Mouse (Mus musculus) monocyte, adult 5-6 weeks (primary cell): Measurements from ENCODE around the gene Gabbr1. TPM values are rescaled to one million over a fixed set of nuclear protein-coding genes. Genes with fewer than 3 reads are reported as not detected.

ENCODE experiments used
- ATAC-seq: fragments of 153-309, 156-312 bp; replicated peaks from 2 replicates; pipeline ENCODE4 v1.8.0; 2017; ENCODE audit warnings: mild to moderate bottlenecking; ENCODE audit not compliant: low TSS enrichment, insufficient number of reproducible peaks, severe bottlenecking, poor library complexity, low FRiP score
- total RNA-seq: library from RNA; stranded (forward); fragments of 200-1000, 200-491, 200-594 nt; gene quantifications from 3 replicates; pipeline ENCODE4 v1.2.3, GENCODE M21; 2017

Gene Gabbr1
- total RNA-seq, 1 experiment from 2014 or later = 24.2 TPM

DNA sequence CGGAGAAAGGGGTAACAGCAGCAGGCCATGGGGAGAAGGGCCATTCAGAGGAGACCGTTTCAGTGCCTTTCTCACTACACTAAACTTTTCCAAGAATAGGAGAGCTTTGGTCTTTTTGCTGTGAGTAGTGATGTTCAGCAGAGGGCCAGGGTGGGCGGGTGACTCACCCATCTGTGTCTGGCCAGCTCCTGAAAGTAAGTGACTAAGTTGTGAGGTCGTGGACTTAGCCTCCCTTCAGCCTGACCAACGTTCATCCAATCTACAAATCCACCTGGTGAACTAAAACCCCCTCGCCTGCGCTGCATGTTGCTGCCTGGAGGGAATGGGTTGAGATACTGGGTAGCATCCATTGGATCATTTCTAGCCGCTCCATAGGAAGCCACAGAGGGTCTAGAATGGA is 24.4 kb downstream of the Gabbr1 start:
- ATAC-seq = no peak

DNA sequence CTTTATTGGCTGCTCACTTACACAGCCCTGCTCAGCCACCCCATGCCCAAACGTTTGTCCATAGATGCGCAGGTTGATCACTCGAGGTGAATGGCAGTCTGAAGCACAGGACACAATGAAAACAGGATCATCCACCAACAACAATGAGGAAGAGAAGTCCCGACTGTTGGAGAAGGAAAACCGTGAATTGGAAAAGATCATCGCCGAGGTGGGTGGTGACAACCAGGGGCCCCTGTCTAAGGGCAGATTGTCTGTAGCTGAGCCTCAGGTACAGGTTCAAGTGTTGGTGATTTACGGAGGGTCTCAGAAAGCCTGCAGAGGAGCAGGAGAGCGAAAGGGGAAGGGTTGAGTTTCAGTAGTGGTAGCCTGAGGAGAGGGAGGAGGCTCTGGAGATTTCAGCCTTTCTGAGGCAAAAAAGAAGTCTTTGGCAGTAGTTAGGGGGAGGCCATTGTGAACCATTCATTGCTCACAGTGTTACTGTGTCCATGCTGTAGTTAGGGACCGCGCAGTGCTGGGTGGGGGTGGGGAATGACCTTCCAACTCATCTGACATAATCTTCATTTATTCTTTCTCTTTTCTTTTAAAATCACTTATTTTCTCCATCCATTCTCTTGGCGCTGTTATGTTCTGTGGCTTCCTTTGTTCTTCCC is 26.4 kb downstream of the Gabbr1 start:
- no peak for ATAC-seq

DNA sequence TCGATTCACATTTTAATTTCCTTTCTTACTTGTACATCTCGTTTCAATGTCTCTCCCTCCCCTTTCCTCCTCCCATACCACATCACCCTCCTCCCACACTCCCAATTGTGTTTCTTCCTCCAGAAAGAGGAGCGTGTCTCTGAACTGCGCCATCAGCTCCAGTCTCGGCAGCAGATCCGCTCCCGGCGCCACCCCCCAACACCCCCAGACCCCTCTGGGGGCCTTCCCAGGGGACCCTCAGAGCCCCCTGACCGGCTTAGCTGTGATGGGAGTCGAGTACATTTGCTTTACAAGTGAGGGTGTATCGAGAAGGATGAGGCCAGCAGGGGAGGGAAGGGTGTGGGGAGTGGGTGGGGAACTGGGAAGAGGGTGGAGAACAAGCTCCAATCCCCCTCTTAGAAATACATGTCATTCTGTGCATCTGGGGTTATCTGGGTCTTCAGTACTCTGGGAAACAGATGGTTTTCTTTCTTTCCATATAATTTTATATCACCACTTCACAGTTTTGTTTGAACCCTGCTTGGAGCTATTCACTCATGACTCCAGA is 27.0 kb downstream of the Gabbr1 start:
- no peak for ATAC-seq

DNA sequence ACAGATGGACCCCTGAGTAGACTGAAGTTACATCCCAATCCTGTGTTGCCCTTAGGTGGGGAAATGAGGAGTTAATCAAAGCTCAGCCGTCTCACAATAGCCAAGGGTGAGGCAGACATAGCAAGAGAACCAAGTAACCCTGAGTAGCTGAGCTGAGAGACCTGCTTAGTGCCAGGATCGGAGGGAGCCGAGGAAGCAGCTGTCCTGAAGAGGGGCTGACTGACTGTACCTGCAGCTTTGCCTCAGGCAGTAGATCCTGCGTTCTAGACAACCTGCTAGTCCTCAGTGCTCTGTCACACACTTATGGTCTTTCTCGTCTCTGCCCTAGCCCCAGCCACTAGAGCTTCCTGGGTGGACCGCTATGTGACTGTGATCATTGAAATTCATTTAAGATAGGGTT is 29.4 kb downstream of the Gabbr1 start:
- ATAC-seq = no peak

DNA sequence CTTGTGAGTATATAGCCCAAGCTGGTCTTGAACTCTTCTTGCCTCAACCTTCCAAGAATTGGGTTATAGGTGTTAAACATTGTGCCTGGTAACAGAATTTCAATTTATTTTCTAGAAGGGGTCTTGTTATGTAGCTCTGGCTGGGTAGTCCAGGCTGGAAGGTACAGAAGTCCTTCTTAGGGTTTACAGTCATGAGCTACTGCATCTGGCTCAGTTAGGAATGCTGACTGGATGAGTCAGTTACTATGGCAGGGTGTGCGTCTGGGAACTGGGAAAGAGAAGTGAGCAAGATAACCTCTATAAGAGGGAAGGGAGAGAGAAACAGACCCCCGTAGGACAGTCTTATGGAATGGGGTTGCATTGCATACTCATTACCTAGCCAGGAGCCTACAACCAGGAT is 30.0 kb downstream of the Gabbr1 start:
- no peak for ATAC-seq

DNA sequence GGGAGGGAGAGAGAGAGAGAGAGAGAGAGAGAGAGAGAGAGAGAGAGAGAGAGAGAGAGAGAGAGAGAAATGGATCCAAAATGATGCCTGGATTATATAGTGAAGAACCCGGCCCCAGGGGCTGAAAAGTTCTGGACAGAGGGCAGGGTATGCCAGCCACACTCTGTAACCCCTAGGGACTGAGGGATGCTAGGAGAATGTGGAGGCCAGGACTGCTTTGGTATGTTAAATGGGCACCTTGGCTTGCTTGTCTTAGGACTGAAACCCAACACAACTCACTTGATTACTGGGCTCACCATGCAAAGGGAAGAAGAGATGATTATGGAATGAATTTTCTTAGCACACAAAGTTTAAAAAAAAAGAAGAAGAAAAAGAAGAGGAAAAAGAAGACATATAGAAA is 32.4 kb downstream of the Gabbr1 start:
- no peak for ATAC-seq

DNA sequence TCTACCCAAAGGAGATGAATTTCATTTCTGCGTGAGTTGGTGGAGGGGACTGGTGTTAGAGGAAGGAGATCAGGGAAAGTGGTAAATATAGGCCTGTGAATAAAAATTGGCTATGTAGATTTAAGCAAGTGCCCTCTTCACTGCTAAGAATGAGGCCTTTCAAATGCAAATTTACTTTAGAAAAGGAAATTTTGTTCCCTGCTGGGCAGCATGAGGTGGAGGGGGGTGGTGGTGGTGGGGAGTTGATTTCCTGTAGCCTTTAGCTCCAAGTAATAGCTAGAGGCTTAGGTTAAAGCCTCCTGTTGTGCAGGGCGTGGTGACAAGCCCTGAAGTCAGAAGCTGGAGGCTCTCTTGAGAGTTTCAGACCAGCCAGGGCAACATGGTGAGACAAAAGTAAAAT is 33.2 kb downstream of the Gabbr1 start:
- ATAC-seq = no peak

DNA sequence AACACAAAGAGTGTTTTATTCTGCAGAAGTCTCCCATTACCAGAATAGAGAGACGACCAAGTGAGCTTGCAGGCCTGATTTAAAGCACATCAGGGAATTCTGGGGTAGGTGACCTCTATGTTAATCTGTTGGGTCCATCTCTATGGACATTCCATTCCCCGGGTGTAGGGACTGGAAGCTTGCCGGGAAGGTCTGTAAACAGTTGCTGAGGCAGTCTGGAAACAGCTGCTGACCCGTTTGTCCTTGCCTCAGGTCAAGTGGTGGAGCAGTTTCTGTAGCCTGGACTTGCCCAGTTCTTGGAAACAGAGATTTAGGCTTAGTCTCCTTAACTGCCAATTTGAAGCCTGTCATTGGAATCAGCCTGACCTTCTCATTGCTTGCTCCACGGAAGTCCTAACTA is 34.4 kb downstream of the Gabbr1 start:
- no peak for ATAC-seq

DNA sequence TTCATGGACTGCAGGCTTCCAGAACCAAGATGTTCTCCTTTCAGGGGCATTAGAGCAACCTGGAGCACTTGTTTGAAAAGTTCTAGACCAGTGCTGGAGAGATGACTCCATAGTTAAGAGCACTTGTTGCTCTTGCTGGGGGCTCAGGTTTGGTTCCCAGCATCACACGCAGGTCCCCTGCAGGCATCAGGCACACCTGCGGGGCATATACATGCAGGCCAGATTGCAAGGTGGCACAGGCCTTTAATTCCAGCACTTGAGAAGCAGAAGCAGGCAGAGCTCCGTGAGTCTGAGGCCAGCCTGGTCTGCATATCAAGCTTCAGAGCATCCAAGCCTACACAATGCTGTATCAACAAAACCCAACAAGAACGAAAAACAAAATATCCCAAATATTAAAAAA is 35.9 kb downstream of the Gabbr1 start:
- ATAC-seq = no peak

DNA sequence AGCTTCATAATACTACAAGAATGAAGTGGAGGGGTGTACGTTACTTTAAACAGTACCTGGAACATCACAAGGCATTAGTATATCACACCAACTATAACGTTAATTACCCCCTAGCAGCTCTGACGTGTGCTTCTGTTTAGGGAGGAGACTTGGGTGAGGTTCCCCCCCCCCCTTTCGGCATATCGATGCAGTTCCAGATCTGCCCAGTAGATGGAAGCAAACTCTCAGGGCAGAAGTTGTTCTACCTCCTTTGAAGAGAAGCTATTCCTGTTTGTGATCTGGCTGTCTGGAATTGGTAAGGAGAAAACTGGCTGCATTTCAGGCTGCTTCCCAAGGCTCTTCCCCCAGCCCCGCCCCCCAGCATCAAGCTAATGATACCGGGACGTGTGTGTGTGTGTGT is 37.6 kb downstream of the Gabbr1 start:
- ATAC-seq = peak; percentile 71

DNA sequence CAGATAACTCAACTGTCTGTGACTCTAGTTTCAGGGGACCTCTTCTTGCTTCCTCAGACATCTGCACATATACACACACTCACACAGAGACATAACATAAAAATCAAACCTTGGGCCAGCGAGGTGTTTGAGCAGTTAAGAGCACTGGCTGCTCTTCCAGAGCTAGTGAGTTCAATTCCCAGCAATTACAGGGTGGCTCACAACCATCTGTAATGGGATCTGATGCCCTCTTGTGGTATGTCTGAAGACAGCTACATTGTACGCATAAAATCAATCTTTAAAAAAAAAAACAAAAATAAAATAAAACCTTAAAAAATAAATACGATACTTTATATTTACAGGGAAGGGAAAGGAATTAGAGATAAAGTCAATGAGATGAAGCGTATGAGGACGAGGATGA is 38.9 kb downstream of the Gabbr1 start:
- ATAC-seq = no peak

DNA sequence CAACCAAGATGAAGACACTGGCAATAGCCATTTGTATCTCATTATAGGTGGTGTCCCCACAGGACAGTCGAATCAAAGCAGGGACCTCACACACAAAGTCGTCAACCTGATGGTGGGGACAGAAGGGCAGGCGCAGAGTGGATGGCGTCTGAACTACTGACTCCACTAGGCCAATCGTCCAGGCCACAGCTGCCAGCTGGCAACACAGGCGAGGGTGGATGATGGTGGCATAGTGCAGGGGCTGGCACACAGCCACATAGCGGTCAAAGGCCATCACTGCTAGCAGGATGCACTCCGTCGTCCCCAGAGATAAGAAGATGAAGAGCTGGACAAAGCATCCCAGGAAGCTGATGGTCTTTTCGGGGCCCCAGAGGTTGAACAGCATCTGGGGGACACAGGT is 39.8 kb downstream of the Gabbr1 start:
- no peak for ATAC-seq

DNA sequence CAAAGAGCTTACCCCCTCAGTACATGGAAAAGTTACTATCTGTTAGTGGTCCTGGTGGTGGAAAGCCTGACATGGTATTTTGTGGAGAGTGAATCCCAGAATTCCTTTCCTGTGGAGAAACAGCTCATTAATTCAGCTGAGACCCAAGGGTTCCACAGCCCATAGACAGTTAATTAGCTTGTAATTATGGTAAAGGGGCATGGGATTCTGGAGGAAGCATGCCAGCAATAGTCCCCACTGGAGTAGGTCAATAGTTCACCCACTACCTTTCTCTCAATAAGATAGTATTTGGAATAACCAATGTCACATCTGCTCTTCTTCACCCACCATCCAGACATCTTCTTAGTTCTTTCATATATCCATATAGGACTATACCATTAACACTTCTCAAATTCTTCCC is 42.6 kb downstream of the Gabbr1 start, which contains the start of gene Olfr90:
TSS of gene Olfr90 (minus strand) at position 101 of the 400 bp plus-strand sequence.
- no peak for ATAC-seq

DNA sequence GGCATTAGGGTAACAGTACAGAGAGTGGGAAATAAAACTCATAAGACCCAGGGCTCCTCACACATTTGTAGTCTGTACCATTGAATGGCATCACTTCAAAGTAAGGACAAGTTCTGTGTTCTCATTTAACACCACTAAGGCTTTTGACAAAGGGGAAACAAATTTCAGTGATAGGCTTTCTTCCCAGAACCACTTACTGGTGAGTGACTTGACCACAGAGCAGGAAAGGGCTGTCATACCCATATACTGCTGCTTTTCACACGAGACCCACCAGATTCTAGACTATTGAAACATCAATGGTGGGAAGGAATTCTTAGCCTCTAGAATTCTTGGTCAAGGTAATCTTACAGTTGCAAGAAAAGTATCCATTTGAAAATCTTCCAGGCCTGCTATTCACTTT is 46.4 kb downstream of the Gabbr1 start:
- ATAC-seq = no peak

DNA sequence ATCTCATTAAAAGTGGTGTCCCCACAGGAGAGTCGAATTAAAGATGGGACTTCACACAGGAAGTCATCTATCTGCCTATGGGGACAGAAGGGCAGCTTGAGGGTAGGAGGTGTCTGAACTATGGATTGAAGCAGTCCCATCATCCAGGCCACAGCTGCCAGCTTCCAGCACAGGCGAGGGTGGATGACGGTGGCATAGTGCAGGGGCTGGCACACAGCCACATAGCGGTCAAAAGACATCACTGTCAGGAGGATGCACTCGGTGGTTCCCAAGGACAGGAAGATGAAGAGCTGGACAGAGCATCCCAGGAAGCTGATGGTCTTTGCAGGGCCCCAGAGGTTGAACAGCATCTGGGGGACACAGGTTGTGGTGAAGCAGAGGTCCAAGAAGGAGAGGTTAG is 47.5 kb downstream of the Gabbr1 start:
- ATAC-seq = no peak

DNA sequence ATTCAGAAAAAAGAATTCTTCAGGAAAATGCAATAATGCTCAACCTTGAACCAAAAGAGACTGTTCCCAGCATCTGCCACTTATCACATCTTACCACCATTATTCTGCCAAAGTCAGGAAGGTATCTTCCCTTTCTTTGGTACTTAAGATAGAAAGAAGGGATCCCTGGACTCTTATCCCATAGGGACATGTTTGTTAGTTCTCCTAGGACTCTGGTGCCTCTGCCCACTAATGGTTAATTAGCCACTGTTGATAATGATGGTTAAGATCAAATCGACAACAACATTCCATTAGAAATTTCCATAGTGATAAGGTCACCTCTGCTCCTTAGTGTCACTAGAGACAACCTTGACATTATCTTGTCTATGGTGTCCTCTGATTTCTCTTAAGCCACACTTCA is 52.4 kb downstream of the Gabbr1 start, which contains the start of gene Olfr91:
TSS of gene Olfr91 (minus strand) at position 101 of the 400 bp plus-strand sequence.
- no peak for ATAC-seq

DNA sequence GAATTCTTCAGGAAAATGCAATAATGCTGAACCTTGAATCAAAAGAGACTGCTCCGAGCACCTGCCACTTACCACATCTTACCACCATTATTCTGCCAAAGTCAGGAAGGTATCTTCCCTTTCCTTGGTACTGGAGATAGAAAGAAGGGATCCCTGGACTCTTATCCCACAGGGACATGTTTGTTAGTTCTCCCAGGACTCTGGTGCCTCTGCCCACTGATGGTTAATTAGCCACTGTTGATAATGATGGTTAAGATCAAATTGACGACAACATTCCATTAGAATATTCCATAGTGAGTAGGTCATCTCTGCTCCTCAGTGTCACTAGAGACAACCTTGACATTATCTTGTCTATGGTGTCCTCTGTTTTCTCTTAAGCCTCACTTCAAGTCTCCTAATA is 74.2 kb downstream of the Gabbr1 start, which contains the start of gene Olfr92:
TSS of gene Olfr92 (minus strand) at position 101 of the 400 bp plus-strand sequence.
- no peak for ATAC-seq
